Mouse (Mus musculus) frontal cortex, postnatal 36 days (tissue): Measurements from ENCODE around the gene Rrp1.

Experiments used
- DNase-seq, 2 experiments: peaks; one replicate each; pipeline ENCODE4 v3.0.0; 2022; ENCODE audit warnings: low spot score in 2 of 2

The Rrp1 gene

DNA sequence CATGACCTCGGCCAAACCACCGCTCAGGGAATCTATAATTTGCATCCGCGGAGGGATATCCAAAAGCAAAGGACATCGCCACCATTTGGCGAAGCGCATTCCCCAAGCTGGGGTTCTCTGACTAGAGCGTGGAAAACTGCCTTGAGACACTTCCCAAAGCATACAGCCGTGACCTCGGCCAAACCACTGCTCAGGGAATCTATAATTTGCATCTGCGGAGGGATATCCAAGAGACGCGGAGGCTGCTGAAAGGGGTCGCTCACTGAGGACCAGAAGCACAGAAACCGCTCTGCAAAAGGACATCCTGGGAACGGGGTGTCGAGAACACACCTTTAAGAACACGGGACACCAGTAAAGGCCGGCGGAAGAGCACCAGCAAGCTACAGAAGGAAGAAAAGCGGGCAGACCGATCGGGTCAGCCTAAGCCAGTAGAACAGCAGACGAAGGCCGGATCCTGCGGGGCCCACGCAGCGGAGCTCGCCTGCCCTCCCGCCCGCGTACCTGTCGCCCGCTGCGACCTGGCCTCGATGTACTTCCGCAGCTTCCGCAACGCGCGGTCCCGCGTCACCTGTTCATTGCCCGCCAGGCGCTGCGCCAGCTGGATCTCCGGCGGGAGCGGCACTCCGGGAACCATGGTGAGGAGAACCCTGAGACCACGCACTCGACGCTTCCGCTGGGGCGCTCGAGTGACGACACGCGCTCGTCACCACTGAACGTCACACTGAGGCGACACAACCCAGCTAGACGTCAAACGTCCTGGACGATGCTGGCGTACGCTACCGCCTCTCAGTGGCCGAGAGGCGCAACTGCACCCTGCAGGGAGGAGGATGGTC, at the start of gene Rrp1:
TSS of gene Rrp1 (minus strand) at position 725 of the 833 bp plus-strand sequence.
- peak; percentile 98 to 99 for DNase-seq

DNA sequence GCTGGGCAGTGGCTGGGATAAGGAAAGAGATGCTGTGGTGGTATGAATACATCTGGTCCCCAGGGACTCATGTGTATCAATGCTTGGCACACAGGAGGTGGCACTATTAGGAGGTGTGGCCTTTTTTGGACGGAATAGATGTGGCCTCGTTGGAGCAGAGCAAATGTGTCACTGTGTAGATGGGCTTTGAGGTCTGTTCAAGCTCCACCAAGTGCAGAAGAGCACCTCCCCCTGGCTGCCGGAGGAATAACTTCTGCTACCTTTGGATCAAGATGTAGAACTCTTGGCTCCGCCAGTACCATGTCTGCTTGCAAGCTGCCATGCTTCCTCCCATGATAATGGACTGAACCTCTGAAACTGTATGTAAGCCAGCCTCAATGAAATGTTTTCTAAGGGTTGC, 48.9 kb upstream of the Rrp1 start:
- no peak for DNase-seq

DNA sequence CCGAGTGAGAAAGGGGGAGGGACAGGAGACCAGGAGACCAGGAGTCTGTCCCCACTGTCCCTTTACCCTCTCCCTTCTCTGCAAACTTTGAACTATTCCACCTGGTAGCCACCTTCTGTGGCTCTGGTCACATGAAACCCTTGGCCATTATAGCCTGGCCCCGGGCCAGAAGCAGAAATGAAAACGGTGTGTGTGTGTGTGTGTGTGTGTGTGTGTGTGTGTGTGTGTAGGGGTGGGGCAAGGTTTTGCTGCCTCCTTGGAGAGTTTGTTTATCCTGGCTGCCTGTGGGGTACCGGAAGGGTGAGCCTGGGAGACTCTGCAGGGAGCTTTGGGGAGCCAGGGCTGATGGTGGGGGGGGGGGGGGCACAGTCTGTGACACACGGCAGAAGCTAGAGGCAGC, 47.6 kb upstream of the Rrp1 start:
- DNase-seq: no peak

DNA sequence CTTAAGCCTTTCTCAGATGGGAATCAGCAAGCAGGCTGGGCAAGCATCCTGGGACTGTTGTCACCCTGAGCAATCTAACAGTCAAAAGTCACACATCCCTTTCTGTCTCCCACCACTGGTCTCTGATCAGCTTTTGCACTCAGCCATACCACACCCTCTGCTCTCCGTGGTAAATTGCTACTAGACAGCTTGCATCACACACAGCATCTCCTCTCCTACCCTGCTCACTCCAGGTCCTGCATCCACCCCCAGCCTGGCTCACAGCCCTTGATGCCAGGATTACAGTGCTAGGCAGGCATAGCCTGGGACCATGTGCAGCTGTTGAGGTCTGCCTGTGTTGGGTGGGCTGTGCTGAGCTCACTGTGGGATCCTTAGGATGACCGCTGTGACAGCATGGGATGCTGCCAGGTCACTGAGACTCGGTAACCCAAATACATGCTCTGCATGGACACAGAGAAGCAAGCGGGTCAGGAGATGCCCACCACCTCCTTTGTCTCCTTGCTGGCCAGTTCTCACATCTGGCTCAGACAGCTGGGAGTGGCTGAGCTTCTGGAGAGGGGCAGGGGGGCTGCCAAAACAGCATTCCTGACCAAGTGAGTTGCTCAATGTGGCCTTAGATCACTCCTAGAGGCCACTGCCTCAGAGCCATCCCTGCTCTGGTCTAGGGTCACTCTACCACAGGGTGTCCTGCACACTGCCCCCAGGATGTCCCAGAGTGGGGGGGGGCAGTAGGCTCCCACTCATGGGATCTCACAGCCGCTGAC, 45.7 kb upstream of the Rrp1 start:
- DNase-seq: peak in 1 of 2 experiments; percentile 37

DNA sequence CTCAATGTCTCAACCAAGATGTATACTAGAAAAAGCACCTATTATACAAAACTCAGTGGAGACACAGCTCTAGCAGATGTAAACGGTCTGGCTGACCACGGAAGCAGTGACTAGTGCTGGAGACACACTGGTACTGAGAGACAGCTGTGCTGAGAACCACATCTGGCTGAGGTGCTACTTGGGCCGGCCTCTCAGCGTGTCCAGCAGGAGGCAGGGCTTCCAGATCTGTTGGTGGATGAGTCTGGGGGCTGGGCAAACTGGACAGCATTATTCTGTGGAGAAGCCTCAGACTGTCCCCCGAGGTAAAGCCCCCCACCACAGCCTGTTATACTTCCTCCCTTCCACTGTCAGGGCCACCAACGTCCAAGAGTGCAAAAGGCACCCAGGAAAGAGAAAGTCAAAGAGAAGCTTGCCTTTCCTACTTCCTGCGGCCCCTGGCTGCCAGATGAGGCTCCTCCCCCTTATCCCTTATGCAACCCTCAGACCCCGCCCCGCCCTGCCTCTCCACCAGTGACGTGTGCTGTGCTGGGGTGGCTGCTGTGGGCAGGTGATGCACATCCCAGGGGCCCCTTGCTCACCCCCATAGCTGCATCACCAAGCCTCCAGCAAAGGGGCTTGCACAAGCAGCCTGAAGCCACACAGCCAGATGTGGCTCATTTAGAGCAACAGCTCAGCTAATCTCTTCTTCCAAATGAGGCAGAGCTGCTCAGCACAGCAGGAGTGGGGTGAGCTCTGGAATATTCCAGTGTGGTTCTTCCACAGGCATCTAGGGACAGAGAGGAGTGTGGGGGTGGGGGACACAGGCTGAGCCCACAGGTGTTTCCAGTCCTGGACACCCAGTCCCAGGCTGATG, 44.9 kb upstream of the Rrp1 start:
- peak; percentile 39 to 43 for DNase-seq

DNA sequence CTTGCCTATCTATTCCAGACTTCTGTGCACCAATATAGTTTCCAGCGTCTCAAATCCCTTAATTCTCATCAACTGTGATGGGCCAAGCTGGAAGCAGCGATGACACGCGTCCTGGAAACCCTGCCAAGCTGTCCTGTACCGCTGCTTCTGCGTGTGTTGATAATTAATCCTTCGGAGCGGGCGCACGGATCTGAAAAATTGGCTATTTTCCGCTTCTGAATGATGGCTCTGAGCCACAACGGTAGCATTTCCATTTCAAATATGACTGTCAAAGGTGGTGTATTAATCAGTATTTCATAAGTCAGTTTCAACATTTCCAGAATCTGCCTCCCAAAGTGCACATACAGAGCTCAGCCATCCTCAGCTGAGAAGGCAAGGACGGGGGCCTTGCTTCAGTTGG, 43.9 kb upstream of the Rrp1 start:
- DNase-seq: no peak

DNA sequence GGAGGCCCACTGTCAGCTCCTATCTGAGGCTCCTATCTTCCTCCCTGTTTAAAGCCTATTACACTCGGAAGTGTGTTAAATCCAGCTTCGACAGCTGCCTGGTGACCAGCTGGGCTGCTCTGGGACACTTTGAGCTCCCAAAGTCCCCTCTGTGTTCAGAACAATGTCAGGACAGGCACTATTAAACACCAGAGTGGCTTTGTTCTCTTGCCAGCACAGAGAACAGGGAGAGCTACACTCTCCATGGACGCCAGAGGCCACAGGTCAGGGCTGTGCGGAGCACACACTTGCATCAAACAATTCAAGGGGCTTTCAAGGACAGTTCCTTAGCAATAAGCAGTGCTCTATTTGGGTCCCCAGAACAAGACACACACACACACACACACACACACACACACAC, 39.8 kb upstream of the Rrp1 start:
- DNase-seq: no peak

DNA sequence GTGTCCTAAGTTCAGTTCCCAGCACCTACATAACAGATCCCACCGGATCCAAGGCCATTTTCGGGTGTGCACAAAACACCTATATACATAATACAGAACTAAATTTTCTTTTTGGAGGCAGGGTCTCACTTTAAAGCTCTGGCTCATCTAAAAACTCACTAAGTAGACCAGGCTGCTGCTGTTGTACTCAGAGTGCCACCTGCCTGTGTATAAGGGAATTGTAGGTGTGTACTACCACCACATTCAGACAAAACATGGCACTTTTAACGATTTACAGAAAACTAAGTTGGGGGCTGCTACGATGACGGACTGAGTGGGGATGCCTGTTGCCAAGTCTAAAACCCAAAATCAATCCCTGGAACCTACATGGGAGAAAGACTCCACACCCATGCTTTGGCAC, 37.9 kb upstream of the Rrp1 start:
- DNase-seq: no peak

DNA sequence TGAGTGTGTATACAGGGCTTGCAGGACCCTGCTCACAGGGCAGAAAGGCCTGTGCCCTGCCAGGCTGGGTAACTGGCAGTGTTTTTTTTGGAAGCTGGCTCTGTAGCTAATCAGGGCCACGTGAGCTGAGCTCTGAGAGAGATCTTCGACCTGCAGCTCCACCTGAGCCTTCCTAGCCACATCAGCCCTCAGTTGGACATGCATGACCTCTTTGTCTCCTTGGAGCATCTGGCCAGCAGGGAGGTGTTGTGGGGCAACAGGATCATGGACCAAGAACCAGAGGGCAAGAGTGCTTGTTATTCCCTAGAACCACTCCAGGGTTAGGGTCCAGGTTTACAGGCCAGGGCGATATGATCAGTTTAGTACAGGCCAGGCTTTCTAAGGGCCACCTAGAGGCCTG, 34.6 kb upstream of the Rrp1 start:
- no peak for DNase-seq

DNA sequence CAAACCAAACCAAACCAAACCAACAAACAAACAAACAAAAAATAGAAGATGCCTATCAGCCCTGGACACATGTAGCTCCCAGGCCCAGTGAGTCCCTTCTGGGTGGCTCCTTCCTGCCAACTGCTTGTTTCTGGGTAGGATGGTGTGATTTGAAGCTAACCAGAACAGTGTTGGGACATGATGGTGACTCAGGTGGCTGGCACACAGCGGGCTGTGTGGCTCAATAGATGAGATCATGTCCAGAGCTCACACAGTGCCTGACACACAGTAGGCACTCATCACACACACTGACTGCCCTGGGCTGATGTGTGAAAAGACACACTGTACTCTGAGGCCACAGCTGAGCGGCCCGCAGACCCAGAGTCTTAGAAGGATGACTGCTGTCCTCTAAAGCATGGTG, 33.4 kb upstream of the Rrp1 start:
- no peak for DNase-seq

DNA sequence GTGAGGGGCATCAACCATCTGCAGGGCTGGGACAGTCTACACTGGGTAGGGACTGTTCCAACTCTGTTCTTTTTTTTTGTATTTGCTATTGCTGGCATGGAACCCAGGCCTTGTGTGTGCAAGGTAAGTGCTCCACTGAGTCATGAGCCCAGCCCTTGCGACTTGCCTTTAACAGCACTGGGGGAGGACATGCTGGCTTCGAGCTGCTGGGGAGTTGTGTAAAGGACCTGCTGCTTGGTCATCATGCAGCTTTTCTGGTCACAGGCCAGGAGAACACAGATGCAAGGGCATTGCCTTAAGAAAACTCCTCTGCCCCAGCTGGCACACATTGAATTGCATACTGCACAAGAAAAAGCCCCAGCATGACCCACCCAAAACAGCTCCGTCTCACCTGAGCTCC, 29.4 kb upstream of the Rrp1 start:
- DNase-seq: no peak

DNA sequence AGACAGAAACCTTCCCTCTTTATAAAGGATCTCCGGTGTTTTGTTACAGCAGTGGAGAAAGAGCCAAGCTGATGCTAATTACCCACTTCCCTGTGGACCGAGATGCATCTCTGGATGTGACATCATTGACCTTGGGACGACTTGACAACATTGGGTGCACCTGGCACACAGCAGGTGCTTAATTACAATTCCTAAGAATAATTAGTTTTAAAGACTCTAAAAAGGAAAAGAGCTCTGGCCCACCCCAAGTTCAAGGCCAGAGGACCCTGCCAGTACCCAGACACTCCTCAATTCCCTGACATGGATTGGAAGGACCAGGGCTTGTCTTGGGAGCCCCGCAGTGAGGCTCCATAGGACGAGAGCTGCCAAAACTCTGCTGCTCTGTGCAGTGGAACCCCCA, 28.8 kb upstream of the Rrp1 start:
- no peak for DNase-seq

DNA sequence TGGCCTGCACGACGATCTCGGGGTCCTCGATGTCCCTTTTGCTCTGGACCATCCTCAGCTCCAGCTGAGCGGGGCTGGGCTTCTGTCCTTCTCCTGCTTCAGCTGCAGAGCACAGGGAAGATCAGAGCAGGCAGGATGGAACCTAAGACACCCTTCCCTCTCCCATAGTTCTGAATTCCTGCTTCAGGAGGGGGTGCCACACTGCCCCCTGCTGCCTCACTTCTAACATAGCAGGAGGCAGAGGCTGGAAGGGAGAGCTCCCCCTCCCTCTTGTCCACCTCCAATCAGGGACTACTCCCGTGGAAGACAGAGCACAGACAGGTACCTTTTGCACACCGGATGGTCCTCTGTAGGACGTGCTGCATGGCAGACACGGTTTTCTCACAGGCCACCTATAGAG, 28.0 kb upstream of the Rrp1 start:
- no peak for DNase-seq

DNA sequence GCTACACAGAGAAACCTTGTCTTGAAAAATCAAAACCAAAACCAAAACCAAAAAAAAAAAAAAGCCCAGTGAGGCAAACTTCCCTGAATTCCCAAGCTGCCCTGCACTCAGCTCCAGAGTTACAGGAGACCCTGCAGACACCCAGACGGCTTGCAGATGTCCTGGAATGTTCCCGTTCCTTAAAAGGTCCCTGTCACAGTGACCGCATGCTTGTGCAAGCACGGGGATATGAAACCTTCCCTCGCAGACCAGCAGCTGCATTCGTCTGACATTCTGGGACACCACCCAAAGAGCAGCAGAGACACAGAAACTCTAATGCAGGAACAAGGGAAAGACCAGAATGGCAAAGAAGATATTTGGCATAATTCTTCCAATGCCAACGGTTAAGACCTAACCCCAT, 27.1 kb upstream of the Rrp1 start:
- no peak for DNase-seq

DNA sequence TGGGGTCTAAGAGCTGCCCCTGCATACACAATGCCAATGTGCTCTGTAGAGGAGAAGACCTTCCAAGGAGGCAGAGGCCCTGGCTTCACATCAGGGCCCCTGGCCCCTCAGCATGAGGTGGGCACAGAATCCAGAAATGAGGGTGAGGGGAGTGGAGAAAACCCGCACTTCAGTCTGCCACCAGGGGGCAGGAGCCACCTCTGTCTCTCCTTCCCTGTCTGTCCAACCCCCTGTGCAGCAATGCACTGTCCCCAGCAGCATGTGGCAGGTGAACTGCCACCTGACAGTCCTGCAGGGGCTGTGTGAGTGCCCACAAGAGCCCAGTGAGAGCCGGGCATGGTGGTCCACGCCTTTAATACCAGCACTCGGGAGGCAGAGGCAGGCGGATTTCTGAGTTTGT, 26.7 kb upstream of the Rrp1 start:
- DNase-seq: no peak

DNA sequence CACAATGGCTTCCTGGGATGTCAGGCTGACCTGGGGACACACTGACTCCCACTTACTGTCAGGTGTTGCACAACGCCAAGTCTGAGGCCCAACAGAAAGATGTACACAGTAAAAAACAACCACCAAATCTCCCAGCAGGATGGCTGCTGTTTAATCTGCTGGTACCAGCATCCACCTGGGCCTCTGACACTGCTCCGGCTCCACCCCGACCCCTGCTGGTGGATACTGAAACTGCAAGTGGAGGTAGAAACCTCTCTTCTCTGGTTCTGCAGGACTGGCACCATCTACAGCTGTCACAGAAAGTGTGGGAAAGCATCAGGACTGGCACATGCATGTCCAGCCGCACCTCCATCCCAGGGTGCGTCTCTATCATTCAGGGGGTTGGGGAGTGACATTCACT, 25.3 kb upstream of the Rrp1 start:
- DNase-seq: peak; percentile 80 to 84

DNA sequence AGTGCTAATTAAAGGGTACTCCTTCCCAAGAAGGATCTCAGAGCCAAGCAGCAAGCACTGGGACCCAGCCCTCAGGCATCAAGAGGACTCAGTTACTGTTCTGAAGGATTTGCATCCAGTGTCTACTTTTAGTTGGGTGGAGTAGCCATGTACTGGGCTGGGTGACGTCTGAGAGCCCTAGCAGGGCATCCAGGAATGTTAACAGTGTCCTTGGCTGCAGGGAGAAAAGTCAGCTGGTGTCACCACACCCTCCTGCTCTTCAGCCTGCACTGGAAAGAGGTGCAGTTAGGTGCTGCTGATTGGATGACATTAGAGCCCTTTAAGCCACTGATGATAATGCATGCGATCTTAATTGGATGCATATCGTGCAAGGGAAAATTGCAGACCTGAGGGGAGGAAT, 20.0 kb upstream of the Rrp1 start:
- no peak for DNase-seq

DNA sequence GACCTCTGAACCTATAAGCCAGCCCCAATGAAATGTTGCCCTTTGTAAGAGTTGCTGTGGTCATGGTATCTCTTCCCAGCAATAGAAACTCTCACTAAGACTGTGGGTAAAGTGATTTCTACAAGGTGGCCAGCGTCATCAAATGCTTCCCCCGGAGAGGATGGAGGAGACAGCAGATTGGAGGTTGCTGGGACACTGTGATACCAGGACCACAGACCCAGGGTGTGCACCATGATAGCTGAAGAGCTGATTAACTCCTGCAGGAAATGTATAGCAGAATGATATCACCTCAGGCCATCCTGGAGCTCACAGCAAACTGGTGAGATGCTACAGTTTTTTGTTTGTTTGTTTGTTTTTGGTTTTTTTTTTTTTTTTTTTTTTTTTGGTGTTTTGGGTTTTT, 16.9 kb upstream of the Rrp1 start:
- no peak for DNase-seq

DNA sequence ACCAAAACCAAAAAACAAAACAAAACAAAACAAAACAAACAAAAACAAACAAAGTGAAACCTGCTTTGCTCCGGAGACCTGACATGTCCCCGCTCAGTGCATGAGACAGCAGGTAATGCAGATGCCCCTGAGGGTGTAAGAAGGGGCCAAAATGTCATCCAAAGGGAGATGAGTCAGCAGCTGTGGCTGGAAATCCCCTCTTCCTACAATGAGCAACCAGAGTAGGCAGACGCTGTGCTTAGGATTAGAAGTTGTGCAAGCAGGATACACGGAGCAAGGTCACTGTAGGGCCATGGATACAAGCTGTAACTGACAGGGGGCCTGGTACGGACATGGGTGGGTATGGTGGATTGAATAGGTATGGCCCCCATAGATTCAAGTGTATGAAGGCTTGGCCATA, 16.3 kb upstream of the Rrp1 start:
- DNase-seq: no peak

DNA sequence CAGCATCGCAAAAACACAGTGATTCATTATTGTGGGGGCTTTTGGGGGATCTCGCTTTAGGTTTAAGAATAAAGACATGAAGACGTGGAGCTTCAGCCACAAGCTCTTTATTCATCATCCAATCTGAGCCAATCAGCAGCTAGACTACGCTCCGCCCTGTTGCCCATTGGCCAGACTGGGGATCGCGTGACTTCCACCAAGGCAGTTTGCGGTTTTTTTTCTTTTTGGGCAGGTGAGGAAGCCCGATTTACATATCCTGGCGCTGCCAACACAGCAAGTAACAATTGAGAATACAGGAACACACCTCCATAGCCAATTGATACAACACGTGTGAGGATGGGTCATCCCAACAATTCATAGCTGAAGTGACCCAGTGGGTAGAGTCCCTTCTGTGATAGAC, 15.2 kb upstream of the Rrp1 start:
- no peak for DNase-seq

DNA sequence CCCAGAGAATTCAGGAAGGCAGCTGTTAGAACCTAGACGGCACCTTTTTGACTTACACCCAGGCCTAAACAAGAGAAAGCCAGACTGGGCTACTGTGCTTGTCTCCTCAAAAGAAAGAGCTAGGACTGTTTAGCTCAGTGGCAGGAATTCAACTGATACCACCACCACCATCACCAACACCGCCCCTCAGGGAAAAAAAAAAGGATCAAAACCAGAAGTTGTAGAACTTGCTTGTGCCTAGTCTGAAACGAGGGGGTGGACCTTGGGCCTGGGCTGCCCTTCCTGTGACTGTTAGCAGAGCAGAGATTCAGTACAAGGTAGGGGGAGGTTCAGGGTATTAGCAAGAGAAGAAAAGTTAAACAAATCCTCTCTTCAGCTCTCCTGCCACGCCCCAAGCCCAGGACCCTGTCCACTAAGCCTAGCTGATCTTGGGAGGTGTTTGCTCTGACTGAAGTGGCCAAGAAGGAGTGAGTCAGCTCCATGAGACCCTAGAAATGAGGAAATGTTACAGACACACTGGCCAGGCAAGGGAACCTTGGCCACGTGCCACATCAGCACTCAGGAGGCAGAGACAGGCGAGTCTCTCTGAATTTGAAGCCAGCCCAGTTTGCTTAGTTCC, 13.4 kb upstream of the Rrp1 start:
- no peak for DNase-seq
